Mouse (Mus musculus): ENCODE results near the gene Rapgef1.

- TF ChIP-seq CTCF (IDR thresholded peaks at IDR 0.05; ENCODE audit: extremely low read depth, insufficient read depth, low read length) (no peak), POLR2A (IDR thresholded peaks at IDR 0.05; ENCODE audit: extremely low read depth, insufficient read depth, low read length) (no peak)
Measured at GRCm38 (mm10) chr2:29679710-29680584, 60.4 kb downstream of the Rapgef1 start.

Measured in cortical plate, adult 2 months (tissue).